Mouse (Mus musculus) embryonic stem cell, embryonic (primary cell): ENCODE measurements around the gene Rhob.

Experiments
- CTCF ChIA-PET, 4 experiments: fragments of 300-600 bp in 2 of 4; fragments of 350-600 bp in 2 of 4; sonication (Branson Sonifier 250); formaldehyde crosslinking; loops; one replicate each; lab custom pipeline; 2022; ENCODE audit warnings: inconsistent platforms in 2 of 4; lab: Charles Lee
- POLR2A ChIA-PET, 4 experiments: fragments of 300-600 bp in 2 of 4; fragments of 350-600 bp in 2 of 4; sonication (Branson Sonifier 250); formaldehyde crosslinking; loops; one replicate each; lab custom pipeline; 2022; ENCODE audit warnings: antibody characterized with exemption in 4 of 4, inconsistent platforms in 1 of 4; lab: Charles Lee

Gene Rhob

GRCm38 (mm10) chr12:8519431-8520160, 19.8 kb upstream of the Rhob start:
- CTCF ChIA-PET, result interaction anchor here in 1 of 4 experiments (0.7 kb wide), 1 partner anchor 214 kb away, joined by 3 read pairs; no protein-coding TSS in a partner anchor
- POLR2A ChIA-PET, result interaction anchor here in 3 of 4 experiments (0.5 to 6.1 kb wide), 11 partner anchors 9 to 547 kb away, joined by 3 to 100 read pairs (median 4); partner anchors contain the start of gene Rhob (in 3 of the 3)

GRCm38 (mm10) chr12:8511037-8511882, 11.5 kb upstream of the Rhob start:
- CTCF ChIA-PET, result interaction anchor here in 3 of 4 experiments (1.0 to 1.3 kb wide), 3 partner anchors 15 to 185 kb away, joined by 3 to 6 read pairs (median 5); no protein-coding TSS in a partner anchor
- POLR2A ChIA-PET, result interaction anchor here in 3 of 4 experiments (0.5 to 7.4 kb wide), 11 partner anchors 8 to 175 kb away, joined by 3 to 71 read pairs (median 7); partner anchors contain the start of gene Rhob (in 3 of the 3)

GRCm38 (mm10) chr12:8510317-8510988, 10.6 kb upstream of the Rhob start:
- ChIA-PET CTCF (interaction anchor here in 3 of 4 experiments (1.0 to 1.3 kb wide), 4 partner anchors 14 to 190 kb away, joined by 3 to 6 read pairs (median 4); no protein-coding TSS in a partner anchor), POLR2A (interaction anchor here in 3 of 4 experiments (0.6 to 7.4 kb wide), 9 partner anchors 9 to 169 kb away, joined by 3 to 71 read pairs (median 7); partner anchors contain the start of gene Rhob (in 3 of the 3))

- ChIA-PET CTCF (interaction anchor here in 2 of 4 experiments (0.5 to 1.1 kb wide), 2 partner anchors 190 to 492 kb away, joined by 4 to 9 read pairs; no protein-coding TSS in a partner anchor), POLR2A (interaction anchor here in 3 of 4 experiments (0.6 to 7.4 kb wide), 6 partner anchors 10 to 12 kb away, joined by 5 to 71 read pairs (median 12); partner anchors contain the start of gene Rhob (in 2 of the 3))
Measured at GRCm38 (mm10) chr12:8509693-8510092, 9.9 kb upstream of the Rhob start.

- POLR2A ChIA-PET, result interaction anchor here in 3 of 4 experiments (0.6 to 2.5 kb wide), 14 partner anchors 8 to 184 kb away, joined by 3 to 15 read pairs (median 3); partner anchors contain the start of gene Rhob (in 2 of the 3)
- CTCF ChIA-PET, result interaction anchor here (0.6 to 1.1 kb wide), 5 partner anchors 31 to 193 kb away, joined by 3 to 5 read pairs (median 3); no protein-coding TSS in a partner anchor
Measured at GRCm38 (mm10) chr12:8506954-8507707, 7.3 kb upstream of the Rhob start.

- ChIA-PET POLR2A (interaction anchor here in 2 of 4 experiments (0.6 to 1.4 kb wide), 5 partner anchors 125 to 191 kb away, joined by 3 to 5 read pairs (median 4); partner anchors contain the start of gene Hs1bp3 (in 1 of the 2)), CTCF (interaction anchor here in 1 of 4 experiments (0.7 kb wide), 1 partner anchor 459 kb away, joined by 3 read pairs; no protein-coding TSS in a partner anchor)
Measured at GRCm38 (mm10) chr12:8504131-8504530, 4.3 kb upstream of the Rhob start.

- CTCF ChIA-PET, result interaction anchor here in 3 of 4 experiments (1.0 to 1.1 kb wide), 4 partner anchors 176 to 182 kb away, joined by 3 to 4 read pairs (median 3); no protein-coding TSS in a partner anchor
Measured at GRCm38 (mm10) chr12:8502546-8502945, 2.7 kb upstream of the Rhob start.

GRCm38 (mm10) chr12:8501571-8502305, 1.9 kb upstream of the Rhob start:
- ChIA-PET CTCF (interaction anchor here (0.7 to 3.8 kb wide), 6 partner anchors 175 to 182 kb away, joined by 3 to 32 read pairs (median 4); no protein-coding TSS in a partner anchor), POLR2A (interaction anchor here in 3 of 4 experiments (0.6 to 8.6 kb wide), 21 partner anchors 11 to 270 kb away, joined by 3 to 231 read pairs (median 14); partner anchors contain the start of genes Hs1bp3 (in 1 of the 3) and Sdc1 (in 1 of the 3))

More at GRCm38 (mm10) chr12:8502546-8502945, 2.7 kb upstream of the Rhob start:
- POLR2A ChIA-PET, result interaction anchor here in 2 of 4 experiments (0.8 to 8.6 kb wide), 6 partner anchors 17 to 179 kb away, joined by 3 to 190 read pairs (median 128); no protein-coding TSS in a partner anchor

GRCm38 (mm10) chr12:8500597-8501570, 1.1 kb upstream of the Rhob start:
- ChIA-PET CTCF (interaction anchor here (0.5 to 3.8 kb wide), 17 partner anchors 143 to 529 kb away, joined by 3 to 32 read pairs (median 5); partner anchors contain the start of genes Hs1bp3 (in 1 of the 4) and Ttc32 (in 1 of the 4)), POLR2A (interaction anchor here (0.6 to 8.6 kb wide), 100 partner anchors 10 to 544 kb away, joined by 3 to 231 read pairs (median 7); partner anchors contain the start of genes Hs1bp3 (in 3 of the 4), Ldah (in 2 of the 4), Sdc1 (in 2 of the 4) and Gdf7 (in 1 of the 4))

- ChIA-PET CTCF (interaction anchor here (0.6 to 3.8 kb wide), 24 partner anchors 22 to 531 kb away, joined by 3 to 32 read pairs (median 4); partner anchors contain the start of genes Hs1bp3 (in 2 of the 4) and Ttc32 (in 1 of the 4)), POLR2A (interaction anchor here (0.5 to 8.6 kb wide), 211 partner anchors 8 to 744 kb away, joined by 3 to 231 read pairs (median 5); partner anchors contain the start of genes Hs1bp3 (in 3 of the 4), Ttc32 (in 3 of the 4), Ldah (in 2 of the 4) and Gdf7 (in 1 of the 4))
Measured at GRCm38 (mm10) chr12:8499001-8499870, 573 bp downstream of the Rhob start.

GRCm38 (mm10) chr12:8498591-8499000, 1.2 kb downstream of the Rhob start:
- ChIA-PET CTCF (interaction anchor here in 3 of 4 experiments (0.6 to 3.8 kb wide), 11 partner anchors 23 to 184 kb away, joined by 3 to 32 read pairs (median 5); partner anchors contain the start of gene Hs1bp3 (in 1 of the 3)), POLR2A (interaction anchor here (0.6 to 8.6 kb wide), 71 partner anchors 8 to 532 kb away, joined by 3 to 231 read pairs (median 11); partner anchors contain the start of genes Hs1bp3 (in 2 of the 4), Gdf7 (in 1 of the 4), Sdc1 (in 1 of the 4) and Ttc32 (in 1 of the 4))

- ChIA-PET CTCF (interaction anchor here in 3 of 4 experiments (0.6 to 3.4 kb wide), 7 partner anchors 26 to 184 kb away, joined by 3 to 23 read pairs (median 6); partner anchors contain the start of gene Hs1bp3 (in 1 of the 3)), POLR2A (interaction anchor here in 3 of 4 experiments (0.8 to 8.6 kb wide), 36 partner anchors 8 to 278 kb away, joined by 3 to 231 read pairs (median 16); partner anchors contain the start of genes Gdf7 (in 1 of the 3) and Hs1bp3 (in 1 of the 3))
Measured at GRCm38 (mm10) chr12:8498148-8498571, 1.6 kb downstream of the Rhob start.
